Mouse (Mus musculus) hematopoietic stem cell, adult 5-6 weeks (primary cell): ENCODE measurements around the gene Eloa. TPM values are rescaled to one million over a fixed set of nuclear protein-coding genes. Genes with fewer than 3 reads are reported as not detected.
"Not testable (repeated sequence)": the region's sequence is repeated elsewhere in the genome, so short reads cannot be mapped to it uniquely, and the experiment has no call there.

Source experiments
- ATAC-seq, 2 experiments: fragments of 125-278 bp in 1 of 2; replicated peaks in 1 of 2; 2 replicates each; pipeline ENCODE4 v1.8.0; 2016 to 2017; ENCODE audit warnings: inconsistent platforms in 2 of 2, mild to moderate bottlenecking in 2 of 2, moderate number of reproducible peaks in 2 of 2, low read depth in 1 of 2, moderate TSS enrichment in 1 of 2; ENCODE audit not compliant: low FRiP score in 2 of 2, poor library complexity in 2 of 2, severe bottlenecking in 2 of 2, insufficient read depth in 1 of 2, low TSS enrichment in 1 of 2
- total RNA-seq: library from RNA; stranded (forward); fragments of 172-1452, 232-1000 nt; gene quantifications from 2 replicates; pipeline ENCODE4 v1.2.3, GENCODE M21; 2017

Eloa gene
- 43.3 and 49.1 TPM in 2 replicates for total RNA-seq

DNA sequence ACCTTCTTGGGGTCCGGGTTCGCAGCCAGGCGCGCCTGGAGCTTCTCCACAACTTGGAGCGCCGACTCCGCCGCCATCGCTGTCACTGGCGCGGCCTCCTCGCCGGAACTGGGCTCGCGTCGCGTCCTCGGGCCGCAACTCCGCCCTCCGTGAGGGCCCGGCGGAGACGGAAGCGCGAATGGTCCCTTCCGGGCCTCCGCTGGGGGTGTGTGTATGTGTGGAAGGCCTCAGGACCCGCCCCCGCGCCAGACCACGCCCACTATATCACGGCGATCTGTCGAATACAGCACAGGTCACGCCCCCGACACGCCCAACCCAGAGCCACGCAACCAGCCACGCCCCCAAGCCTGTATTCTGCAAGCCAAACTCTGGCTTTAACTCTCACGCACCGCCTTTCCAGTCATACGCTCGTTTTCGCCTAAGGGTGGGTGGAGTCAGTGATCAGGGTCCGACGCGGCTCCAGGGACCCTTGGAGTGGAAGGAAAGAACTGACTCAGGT, at the start of gene Eloa:
TSS of gene Eloa (minus strand) at position 215 of the 499 bp plus-strand sequence.
- ATAC-seq = peak; percentile 99

DNA sequence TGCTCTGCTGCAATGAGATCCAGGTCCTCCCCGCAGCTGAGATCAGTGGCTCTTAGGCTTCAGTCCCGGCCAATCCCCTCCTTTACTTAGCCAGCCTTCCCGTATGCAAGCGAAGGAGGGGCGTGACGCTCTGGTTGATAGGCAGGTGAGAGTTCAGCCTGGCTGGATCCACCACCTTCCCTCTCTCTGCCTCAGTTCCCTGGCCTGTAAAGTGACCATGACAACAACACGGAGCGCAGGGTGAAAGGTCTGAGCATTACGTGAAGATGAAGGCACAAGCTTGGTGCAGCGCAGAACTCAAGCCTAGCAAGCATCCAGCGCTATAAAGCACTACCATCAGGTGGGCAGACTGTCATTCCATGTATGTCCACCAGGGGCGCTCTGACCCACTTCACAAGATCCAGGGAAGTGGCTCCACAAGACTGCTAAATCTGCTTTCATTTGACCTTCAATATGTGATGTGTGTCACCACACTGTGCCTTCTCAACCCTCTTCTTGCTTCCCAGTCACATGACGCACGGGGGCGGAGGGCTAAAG, 49.7 kb upstream of the Eloa start:
- ATAC-seq = peak; percentile 63 to 69

DNA sequence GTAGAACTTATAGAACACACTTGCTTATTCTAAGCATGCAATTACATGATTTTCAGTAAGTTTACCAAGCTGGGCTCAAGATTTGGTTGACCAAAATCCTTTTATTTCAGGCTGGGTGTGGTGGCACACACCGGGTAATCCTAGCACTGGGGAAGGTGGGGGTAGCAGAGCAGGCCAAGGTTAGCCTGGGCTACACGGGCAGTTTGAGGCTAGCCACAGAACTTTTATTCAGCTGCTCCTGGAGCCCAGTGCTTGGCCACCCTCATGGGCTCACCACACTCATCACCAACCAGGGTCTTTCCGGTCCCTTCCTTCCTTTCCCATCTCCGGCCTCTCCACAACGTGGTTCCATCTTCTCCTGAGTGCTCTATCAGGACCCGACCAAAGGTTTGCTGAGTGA, 49.0 kb upstream of the Eloa start:
- no peak for ATAC-seq

DNA sequence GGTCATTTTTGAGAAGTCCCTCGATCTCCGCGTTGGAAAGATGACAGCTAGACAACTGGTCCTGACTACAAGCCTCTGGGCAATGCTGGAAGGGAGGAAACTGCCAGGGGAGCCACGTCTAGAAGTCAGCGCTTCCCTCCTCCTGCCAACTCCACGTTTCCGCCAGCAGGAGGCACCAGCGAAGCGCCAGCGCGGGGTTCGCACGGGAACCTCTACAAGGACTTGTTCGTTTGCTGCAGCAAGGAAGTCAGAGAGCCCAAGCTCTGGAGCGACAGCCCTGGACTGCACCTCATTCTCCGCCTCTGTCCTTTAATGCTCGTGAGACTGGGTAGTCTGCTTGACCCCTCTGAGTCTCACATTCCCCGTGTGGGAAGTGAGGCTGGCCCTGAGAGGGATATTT, 48.4 kb upstream of the Eloa start:
- peak; percentile 85 to 93 for ATAC-seq

DNA sequence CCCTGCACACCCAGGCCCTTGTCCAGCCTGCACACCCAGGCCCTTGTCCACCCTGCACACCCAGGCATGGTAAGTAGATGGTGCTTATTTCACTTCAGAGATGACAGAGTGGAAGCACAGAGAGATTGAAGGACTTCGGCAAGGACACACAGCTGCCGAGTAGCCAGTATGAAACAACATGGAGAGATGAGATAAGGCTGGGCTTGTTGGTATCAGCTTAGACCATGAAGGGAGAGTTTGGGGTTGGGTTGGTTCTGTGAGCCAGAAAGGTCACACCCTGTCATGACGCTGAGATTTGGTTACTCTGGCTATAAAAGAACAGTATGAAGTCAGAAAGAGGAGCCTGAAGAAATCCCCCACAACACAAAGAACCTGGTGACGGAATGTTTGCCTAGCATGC, 47.8 kb upstream of the Eloa start:
- ATAC-seq = no peak

DNA sequence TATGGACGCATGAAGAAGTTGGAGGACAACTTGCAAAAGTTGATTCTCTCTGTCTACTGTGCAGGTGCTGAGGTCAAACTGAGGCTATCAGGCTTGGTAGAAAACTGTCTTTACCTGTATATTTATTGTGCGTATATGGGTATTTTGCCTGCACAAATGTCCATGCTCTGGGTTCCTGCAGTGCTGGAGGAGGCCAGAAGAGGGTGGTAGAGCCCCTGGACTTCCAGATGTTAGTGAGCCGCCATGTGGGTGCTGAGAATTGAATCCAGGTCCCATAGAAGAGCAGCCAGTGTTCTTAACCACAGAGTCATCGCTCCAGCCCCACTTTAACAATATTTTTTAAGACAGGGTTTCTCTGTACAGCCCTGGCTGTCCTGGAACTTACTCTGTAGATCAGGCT, 41.6 kb upstream of the Eloa start:
- ATAC-seq = no peak

DNA sequence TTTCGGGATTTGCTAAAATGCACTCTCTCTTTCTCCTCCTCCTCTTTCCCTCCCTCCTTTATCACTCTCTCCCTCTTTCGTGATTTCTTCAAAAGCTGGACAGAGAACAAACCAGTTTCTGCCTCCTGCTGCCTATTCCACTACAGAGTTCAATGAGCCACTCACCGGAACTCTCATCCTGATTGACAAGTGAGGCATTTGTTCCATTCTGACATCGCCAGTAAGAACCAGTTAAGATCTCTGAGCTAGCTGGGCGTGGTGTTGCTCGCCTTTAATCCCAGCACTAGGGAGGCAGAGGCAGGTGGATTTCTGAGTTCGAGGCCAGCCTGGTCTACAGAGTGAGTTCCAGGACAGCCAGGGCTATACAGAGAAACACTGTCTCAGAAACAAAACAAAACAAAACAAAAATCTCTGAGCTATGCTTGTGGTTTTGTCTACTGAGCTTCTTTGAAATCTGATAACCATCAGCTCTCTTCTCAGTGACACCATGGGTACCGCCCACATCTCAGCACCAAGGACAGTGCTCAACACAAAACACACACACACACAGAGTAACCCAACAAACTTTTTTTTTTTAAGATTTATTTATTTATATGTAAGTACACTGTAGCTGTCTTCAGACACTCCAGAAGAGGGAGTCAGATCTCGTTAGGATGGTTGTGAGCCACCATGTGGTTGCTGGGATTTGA, 38.4 kb upstream of the Eloa start:
- ATAC-seq = not testable (repeated sequence)

DNA sequence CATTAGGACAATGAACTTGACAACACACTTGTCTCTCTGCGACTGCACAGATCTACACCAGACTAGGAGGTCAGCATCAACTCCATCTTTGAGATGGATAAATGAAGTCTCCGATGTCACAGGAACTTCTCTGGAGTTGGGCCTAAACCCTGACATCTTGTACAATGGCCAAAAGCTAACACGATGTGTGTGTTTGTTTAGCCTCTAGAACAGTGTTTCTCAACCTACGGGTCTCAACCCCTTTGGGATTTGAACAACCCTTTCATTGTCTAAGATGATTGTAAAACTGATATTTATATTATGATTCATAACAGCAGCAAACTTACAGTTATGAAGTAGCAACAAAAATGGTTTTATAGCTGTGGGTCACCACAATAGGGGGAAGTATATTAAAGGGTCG, 36.4 kb upstream of the Eloa start:
- ATAC-seq = no peak

DNA sequence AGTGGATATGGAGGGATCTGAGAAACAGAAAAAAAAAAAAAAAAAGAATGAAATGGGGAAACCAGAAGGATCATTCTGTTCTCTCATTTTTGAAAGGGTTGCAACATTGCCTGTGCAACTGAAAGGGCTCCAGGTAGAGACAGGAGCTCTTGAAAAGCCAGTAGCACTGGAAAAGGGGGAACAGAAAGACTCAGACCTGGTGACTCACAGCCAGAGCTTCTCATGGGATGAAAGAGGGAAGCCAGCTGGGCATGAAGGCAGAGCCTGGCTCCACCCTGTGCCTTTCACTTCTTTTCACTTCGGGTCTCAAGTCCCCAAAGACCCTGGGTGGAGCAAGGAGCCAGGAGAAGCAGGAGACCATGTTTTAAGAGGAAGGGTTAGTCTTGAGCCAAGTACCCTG, 34.5 kb upstream of the Eloa start:
- no peak for ATAC-seq

DNA sequence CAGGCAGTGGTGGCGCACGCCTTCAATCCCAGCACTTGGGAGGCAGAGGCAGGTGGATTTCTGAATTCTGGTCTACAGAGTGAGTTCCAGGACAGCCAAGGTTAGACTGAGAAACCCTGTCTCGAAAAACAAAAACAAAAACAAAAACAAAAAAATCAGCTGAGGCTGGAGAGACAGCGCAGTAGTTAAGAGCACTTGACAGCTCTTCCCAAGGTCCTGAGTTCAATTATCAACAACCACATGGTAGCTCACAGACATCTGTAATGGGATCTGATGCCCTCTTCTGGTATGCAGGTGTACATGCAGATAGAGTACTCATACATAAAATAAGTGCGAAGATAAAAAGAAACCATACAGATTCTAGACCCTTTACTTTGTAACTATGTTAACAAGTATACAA, 32.3 kb upstream of the Eloa start:
- no peak for ATAC-seq

DNA sequence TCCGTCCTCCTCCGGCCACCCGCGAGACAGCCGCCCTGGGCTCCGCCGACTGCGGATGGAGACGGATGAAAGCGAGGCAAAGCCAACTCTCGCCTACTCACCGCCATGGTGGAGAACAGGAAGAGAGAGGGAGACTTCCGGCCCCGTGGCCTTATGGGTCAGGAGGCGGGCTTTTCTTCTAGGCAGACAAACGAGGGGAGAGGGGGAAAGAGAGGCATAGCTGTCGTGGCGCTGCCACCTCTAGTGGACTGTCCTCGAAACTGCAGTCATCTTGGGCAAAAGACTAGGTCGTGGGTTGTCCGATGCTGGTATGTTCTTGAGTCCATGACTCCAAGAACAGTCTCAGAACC, 31.7 kb upstream of the Eloa start, which contains the start of gene Rpl11:
TSS of gene Rpl11 (minus strand) at position 182 of the 350 bp plus-strand sequence.
- peak; percentile 95 to 99 for ATAC-seq

DNA sequence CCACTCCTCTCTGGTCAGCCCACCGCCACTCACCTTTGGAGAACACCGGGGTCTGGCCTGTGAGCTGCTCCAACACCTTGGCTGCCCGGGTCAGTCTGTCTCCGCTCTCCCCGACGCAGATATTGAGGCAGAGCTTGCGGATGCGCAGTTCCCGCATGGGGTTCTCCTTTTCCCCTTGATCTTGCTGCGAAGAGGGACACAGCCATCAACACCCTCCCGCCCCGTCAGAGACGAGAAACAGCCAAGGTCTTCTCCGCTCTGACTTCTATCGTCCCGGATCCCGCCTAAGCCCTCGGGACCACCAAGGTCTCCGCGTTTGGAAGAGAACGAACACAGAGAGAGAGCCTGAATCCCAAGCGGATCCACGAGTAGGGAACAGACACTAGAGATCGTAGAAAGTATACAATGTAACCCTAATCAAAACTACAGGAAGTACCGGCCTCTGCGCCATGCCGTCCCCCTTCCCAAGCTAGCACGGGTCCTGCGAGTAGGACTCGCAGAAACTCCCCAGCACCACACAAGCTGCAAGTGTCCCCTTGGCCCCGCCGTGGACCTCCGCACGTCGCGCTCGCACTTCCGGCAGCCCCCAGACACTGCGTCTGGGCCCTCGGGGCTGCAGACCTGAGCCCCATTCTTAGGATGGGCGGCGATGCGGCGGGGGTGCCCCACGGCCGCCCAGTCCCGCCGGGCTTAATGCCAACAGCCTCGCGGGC, 31.1 kb upstream of the Eloa start:
- peak; percentile 19 to 31; a peak in 2 of 4 replicates for ATAC-seq

DNA sequence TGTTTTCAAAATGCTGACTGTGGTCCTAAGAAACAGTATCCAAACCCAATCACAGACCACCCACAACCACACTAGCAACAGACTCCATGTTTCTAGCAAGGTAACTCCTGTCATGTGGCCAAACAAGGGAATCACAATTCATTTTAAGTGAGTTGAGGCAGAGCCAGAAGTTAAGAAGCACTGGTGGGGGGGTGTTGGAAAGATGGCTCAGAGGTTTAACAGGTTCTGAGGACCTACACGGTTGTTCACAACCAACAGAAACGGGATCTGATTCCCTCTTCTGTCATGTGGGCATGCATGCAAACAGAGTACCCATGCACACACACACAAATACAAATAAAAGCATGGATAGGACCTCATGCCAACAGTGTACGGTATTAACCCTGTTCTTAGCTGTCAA, 30.5 kb upstream of the Eloa start:
- no peak for ATAC-seq

DNA sequence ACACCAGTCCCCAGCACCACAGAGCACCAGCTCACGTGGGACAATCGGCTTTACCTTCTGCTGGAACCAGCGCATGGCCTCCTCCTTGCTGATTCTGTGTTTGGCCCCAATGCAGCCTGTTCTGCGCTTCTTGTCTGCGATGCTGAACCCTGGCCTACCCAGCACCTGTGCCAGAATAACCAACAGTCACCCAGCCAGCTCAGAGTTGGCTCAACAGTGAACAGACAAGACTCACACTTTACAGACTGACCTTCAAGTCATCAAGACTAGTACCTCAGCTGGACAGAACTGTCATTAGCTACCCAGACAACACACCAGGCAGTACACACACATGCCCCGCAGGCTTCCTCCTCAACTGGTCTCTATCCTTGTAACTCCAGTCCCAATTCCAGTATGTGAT, 28.7 kb upstream of the Eloa start:
- no peak for ATAC-seq

DNA sequence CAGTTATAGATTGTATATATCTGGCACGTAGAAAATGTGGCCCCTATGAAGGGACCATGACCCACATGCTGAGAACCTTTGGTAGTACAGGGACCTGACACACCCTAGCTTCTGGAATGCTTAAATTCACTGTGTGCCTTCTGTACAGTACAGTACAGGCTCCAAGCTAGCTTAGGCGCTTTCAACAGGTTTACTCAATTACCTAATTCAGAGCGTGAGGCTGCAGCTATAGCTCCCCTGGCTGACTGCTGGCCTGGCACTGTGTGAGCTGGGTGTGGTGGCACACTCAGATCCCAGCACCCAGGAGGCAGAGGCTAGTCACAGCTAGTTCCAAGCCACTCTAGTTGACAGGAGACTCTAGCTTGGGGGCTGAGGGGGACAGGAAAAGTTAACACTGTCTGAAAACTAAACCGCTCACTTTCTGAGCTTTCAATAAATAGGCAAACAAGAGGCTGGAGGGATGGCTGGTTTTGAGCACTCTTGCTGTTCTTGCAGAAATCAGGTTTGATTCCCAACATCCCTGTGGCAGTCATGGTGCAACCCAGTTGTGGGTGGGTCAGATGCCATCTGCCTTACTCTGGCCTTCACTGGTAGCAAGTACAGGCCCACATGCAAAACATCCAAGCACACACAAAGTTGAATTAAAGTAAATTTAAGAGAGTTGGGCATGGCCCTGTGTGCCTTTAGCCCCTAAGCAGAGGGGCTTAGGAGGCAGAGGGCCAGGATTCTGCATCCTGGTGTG, 26.9 kb upstream of the Eloa start:
- ATAC-seq = no peak

DNA sequence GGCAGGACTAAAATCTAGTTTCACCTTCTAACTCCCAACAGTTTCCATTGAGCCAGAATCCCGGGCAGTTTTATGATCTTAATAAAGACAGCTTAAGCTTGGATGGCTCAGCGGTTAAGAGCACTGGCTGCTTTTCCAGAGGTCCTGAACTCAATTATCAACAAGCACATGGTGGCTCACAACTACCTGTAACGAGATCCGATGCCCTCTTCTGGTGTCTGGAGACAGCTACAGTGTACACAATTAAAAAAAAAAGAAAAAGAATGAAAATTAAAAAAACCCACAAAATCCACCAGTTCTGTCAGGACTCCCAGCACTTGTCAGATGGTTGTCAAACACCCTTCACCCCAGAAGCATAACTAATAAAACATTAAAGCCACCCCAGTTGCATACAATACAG, 26.1 kb upstream of the Eloa start:
- ATAC-seq = 0 out of 4 replicates have a peak, but pooled peaks of 1 of the 2 experiments have one; percentile 15

DNA sequence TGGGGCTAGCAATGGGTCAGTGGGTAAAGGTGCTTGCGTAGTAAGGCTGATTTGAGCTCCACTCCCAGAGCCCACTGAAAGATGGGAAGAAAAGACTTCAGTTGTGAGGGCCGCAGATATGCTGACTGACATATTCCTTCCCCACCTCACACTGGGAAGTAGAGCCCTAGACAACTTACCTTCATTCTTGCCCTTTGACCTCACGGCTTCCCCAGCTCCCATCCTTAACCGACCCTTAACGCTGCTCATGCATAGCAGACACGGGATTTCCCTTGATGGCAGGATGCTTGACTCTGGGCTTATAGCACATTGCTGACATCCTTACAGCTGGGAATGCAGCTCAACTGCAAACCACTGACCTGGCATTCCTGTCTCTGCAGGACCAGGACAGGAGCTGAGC, 25.3 kb upstream of the Eloa start:
- no peak for ATAC-seq

DNA sequence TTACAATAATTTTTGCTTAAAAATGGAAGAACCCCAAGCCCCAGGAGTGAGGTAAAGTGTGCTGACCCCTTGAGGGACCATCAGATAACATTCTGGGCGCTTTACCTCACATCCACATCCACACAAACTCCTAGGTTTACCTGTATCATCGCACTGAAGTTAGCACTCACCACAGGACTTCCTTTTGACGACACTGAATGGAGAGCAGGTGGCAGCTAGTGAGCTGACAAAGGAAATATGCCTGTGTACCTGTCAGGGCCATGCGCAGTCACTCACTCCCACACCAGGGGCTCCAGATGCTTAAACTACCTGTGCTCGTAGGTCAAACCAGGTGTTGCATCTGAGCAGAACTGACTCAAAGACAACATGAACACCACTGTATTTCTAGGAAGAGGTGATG, 23.5 kb upstream of the Eloa start:
- no peak for ATAC-seq
